Mouse (Mus musculus): ENCODE measurements around the gene Zbed4.
"Not testable (repeated sequence)": the region's sequence is repeated elsewhere in the genome, so short reads cannot be mapped to it uniquely, and the experiment has no call there.

The Zbed4 gene

DNA sequence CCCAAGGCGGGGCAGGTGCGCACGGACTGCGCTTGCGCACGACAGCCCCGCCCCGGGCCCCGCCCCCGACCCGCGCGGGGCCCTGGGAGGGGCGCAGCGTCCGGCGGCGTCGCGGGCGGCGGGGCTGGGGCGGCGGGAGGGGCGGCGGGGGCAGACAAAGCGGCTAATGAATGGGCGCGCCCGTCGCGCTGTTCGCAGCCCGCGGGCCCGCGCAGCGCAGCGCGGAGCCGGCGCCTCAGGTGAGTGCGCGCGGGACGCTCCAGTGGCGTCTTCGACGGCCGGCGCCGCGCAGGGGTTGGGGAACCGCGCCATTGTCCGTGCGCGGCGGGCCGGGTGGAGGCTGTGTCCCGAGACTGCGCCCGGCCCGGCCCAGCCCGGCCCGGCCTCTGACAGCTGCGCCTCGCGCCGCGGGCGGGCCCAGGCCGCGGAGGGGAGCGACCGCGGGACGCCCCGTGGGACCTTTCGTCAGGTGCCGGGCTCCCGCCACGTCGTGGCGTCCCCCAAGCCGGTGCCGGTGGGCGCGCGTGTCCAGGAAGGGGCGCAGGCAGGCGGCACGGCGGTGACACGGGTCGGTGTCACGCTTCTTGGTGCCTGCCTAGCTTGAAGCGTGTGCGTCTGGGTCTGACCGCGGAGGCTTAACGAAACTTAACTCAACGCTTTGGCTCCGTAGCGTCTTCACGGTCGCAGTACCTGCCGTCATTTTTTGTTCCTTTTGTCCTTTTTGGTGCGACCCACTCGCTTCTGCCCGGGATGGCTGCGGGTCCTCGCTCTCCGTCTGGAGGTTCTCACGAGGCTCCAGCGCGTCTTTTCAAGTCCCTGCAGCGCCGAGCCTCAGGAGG is at the start of gene Zbed4:
Zbed4 (plus strand) TSS at position 97 of the 839 bp plus-strand sequence.
- no peak for DNase-seq (ENCODE audit: low read depth)

DNA sequence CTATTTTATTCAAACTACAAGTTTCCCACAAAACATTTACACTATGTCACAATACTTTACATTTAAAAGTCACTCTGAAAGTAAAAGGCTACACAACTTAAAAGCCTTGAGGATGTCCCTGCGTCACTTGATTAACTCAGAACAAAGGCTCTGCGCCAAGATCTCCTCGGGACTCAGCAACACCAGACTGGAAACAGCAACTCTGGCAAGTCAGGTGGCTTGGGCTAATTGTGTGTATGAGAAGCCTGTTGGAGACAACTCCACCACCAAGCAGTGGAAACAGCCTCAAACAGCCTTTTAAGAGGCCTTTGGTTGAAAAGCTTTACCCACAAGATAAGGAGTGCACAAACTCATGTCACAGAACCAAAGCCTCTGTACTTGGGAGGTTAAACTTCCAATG is 49.0 kb upstream of the Zbed4 start:
- DNase-seq (ENCODE audit: low read depth) = no peak

DNA sequence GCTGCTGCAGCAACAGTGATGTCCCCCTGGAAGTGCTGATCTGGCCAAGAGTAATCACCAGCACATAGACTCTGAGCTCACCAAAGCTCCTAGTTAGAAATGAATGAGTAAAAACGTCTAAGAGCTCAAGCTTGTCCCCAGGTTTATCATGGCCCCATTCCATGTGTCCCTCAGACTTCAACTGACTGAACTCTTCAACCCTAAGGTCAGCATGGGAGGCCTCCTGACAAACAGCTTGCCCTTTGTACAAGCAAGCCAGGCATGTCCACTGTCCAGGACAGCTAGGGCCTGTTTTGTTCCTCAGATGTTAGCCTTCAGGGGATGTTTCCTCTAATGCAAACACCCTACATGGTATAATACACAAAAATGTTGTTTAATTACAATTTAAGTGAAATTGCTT is 47.2 kb upstream of the Zbed4 start:
- no peak for DNase-seq (ENCODE audit: low read depth)

DNA sequence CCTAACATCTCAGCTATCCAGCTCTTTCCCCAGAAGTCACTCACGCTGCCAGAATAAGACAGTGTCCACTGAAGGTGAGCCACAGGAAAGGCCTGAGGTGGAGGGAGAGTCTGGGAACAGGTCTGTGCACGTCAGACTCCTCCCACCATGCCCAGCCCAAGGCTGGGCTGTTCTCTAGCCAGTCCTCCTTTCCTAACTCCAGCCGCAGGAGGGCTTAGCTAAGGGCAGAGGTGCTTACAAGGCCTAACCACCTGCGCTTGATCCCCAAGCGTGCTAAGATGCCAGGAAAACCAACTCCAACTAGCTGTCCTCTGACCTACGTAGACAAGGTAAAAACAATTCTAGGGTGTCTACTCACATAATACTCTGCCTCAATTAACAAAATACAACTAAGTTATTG is 45.1 kb upstream of the Zbed4 start:
- DNase-seq (ENCODE audit: low read depth) = no peak

DNA sequence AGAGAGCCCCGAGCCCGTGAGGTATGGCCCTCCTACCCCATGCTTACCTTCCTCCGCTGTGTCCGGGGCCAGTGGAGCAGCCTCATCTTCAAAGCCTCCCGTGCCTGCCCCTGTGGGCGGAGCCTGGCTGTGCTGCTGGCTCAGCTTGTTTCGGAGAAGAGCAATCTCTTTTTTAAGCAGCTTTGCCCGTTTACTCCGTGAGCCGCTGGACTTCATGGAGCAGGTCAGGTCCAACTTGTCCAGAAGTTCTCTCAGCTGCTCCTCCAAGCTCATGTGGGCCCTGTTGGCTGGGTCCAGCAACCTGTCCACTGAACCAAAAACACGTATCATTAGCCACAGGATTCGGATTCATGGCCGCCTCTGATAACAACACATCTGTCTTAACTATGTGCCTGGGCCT is 44.5 kb upstream of the Zbed4 start:
- not testable (repeated sequence) for DNase-seq (ENCODE audit: low read depth)

DNA sequence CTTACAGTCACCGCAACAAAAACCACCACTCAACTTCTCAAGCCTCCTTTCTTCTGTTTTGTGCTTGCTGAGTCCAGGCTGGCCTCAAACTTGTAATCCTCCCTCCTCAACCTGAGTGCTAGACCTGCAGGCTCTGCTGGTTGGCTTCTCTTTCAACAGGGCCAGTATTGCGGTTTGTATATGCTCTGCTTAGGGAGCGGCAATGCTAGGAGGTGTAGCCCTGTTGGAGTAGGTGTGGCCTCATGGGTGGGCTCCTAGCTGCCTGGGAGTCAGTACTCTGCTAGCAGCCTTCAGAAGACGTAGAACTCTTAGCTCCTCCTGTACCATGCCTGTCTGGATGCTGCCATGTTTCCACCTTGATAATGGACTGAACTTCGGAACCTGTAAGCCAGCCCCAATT is 43.3 kb upstream of the Zbed4 start:
- no peak for DNase-seq (ENCODE audit: low read depth)

DNA sequence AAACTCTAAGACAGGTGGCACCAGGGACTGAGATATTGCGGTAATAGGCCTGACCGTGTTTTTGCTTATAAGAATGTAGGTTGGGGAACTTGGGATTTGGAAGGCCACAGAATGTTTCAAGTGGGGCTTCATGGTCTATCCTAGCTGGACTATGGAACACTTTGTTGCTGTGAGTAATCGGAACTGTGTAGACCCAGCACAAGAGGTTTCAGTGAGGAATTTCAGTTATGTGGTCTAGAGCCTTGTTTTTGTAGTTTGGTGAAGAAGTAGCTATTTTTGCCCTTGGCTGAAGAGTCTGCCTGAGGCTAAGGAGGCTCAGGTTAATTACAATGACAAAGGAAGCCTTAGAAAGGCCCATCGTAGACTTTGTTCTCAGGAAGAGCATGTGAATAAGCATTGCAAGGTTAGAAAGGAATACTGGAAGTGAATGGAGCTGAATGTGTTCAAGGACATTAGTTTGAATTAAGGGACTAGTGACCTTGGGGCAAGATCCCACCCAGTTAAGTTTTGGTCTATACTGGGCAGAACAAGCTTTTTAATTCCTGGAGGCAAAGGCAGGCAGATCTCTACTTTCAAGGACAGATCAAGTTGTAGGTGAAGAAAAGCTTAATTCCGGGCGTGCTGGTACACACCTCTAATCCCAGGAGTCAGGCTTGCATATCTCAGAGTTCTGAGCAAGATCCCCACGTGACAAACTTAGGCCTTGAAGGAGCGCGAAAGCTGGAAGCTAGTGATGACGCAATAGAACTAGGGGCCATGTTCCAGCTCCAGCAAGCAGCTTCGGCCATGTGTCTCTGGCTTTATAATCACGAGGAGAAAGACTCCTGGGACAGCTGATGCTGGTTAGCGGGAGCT is 42.6 kb upstream of the Zbed4 start:
- DNase-seq (ENCODE audit: low read depth) = no peak

DNA sequence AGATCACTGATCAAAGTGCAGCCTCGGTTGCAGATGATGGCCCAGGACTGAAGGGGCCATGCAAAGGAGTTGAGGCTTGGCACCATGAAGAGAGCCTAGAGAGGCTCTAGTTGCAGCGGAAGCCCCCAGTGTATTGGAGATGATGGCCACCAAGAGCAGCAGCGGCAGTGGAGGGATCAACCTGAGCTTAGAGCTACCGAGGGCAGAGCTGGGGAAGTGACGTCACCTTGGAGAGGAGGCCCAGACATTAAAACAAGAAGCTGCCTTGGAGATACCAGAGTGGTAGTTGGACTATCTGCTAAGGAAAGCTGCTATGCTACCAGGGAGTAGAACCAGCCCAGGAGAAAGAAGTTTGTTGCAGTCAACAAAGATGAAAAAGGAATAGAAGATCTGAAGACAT is 41.6 kb upstream of the Zbed4 start:
- no peak for DNase-seq (ENCODE audit: low read depth)

DNA sequence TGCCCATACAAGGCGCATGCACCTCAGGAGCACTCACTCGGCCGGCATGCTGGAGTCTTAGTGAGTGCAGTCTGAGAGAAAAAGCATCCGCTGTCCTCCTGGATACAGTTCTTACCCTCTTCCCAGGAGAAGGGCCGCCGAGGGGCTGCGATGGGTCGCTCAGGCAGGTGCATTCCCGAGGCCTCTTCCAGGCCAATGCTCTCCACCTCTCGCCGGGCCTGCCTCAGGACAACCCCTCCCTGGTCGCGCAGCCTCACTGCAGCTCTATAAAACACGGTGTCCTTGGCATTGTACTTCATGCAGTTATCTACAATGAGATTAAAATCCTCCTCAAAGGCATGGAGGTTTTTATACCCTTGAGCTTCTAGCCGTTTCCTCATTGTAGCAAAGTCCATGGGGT is 39.0 kb upstream of the Zbed4 start:
- no peak for DNase-seq (ENCODE audit: low read depth)

DNA sequence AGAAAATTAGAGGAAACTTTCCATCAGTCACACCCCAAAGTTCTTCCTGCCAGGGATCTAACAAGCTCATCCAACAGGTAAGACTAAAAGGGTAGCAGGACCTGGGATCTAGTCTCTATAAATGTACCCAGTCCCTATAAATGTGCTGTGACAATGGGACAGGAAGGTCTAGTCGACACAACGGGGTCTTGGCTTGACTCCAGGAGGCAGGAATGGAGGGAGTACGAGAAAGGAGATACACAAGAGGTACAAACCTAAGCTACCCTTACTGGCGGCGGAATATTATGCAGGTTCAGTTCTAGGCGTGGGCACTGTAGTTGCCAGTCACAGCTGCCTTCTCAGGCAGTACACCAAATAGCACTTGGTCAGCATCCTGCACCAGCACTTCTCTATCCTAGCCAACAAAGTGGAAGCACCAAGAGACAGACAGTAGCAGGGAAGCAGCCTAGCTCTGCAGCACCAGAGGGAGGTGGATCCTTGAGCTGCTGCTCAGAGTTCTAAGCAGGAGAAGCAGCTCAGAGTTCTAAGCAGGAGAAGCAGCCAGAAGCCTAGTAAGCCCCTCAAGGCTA is 37.4 kb upstream of the Zbed4 start:
- no peak for DNase-seq (ENCODE audit: low read depth)

DNA sequence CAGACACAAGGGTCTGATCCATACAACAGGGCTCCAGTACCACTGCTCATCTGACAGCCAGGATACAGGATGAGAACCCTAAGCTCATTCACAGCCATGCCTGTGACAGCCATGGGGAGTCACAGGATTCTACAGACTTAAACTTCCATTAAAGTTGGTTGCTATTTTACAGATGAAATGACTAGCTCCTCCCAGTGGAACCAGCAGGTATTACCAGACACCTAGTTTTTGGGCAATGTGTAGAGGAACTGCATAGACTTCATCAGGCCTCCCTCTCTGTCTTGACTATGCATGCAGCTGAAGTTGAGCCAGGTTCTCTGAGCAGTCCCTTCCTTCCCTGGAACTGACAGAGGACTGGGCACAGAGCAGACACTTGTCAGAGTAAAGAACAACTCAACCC is 35.1 kb upstream of the Zbed4 start:
- DNase-seq (ENCODE audit: low read depth) = no peak

DNA sequence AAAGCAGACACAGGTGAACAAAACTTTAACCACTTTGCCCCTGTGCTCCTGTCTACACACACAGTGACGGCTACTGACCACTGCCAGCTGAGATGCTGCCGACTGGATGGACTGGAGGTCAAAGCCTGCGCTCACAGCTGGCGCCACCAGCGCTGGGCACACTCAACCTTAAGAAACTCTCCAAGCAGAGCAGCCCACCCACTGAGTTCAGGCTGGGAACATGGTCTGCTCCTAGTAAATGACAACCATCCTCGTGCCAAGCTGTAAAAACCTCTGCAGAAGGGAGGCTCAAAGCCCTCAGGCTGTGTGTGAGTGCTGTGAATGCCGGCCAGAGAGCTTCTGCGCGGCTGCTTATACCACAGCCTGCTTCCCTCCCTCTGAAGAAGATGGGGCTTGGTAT is 34.2 kb upstream of the Zbed4 start:
- no peak for DNase-seq (ENCODE audit: low read depth)

DNA sequence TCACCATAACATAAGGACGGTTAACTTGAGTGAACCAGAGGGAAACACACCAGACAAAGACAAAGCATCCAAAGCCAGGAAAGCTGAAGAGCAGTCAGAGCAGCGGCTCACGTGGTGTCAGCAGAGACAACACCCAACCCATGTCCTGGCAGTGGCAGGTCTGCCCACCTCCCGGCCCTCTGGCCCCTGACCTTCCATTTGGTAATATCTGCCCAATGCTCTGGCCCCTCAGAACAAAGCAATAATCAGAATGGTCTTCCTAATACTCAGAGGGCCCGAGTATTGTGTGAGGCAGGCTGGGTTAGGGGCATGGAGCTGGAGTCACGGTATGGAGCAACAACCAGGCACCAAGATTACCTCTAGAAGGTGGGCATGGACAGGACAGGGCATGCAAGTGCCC is 28.3 kb upstream of the Zbed4 start:
- DNase-seq (ENCODE audit: low read depth) = no peak

DNA sequence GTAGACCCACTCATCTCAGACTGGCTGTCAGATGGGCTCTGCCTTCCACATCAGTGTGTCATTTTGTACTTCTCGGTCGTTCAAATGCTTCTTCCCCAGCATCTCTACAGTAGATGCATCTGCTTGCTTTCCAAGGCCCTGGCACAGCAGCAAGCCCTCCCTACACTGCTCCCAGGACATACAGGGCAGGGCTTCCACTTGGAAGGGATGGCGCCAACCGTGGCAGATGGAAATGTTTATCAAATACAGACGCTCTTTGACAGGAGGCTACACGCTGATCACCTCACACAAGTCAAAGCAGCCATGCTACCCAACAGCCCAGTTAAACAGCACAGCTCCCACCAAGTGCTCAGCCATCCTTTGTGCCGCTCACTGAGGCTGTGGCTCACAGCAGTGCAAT is 27.1 kb upstream of the Zbed4 start:
- DNase-seq (ENCODE audit: low read depth) = no peak

DNA sequence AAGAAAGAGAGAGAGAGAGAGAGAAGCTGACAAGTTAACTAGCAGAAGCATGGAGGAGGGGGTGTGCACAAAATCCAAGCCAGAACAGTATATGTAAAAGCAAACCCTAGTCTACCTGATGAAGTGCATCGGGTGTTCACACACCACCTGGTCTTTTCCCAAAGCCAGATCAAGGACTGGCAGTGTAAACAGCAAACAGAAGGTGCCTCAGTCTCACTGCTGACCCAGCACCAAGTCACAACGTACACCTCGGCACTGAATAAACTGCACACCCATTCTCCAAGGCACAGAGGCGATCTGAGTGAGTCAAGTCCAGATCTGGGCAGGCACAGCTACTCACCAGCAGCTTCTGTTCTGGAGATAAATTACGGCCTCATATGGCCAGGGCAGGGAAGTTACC is 26.4 kb upstream of the Zbed4 start:
- no peak for DNase-seq (ENCODE audit: low read depth)

DNA sequence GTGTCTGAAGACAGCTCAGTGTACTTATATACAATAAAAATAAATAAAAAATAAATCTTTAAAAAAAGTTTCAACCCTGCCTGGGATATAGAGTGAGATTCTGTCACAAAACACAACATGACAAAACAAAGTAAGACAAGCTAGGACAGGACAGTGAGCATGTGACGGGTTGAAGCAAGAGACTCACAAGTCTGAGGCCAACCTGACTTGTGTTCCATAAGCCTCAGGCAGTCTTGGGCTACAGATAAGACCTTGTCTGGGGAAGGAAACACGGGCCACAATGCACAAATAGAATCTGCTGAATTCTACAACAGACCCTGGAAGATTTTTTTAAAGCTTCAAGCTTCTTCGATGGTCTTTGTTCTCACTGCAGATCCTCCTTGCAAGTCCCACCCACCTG is 24.3 kb upstream of the Zbed4 start:
- no peak for DNase-seq (ENCODE audit: low read depth)

DNA sequence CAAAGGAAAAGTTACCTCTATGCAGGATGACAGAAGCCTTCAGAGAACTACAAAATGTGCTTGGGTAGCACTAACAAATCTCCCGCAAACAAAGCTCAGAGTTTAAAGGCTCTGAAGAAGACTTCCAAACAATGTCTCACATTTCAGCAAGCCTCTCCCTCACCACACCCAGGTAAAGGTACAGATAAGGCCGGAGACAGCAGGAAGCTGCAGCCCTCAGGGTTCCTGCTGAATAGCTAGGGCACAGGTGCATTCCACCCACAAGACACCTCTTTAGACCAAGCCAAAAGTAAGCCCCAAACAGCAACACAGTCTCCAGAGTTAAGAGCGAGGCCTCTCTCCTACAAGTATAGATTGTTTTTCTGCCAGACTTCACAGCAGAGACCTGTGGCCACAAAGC is 20.7 kb upstream of the Zbed4 start:
- DNase-seq (ENCODE audit: low read depth) = no peak

DNA sequence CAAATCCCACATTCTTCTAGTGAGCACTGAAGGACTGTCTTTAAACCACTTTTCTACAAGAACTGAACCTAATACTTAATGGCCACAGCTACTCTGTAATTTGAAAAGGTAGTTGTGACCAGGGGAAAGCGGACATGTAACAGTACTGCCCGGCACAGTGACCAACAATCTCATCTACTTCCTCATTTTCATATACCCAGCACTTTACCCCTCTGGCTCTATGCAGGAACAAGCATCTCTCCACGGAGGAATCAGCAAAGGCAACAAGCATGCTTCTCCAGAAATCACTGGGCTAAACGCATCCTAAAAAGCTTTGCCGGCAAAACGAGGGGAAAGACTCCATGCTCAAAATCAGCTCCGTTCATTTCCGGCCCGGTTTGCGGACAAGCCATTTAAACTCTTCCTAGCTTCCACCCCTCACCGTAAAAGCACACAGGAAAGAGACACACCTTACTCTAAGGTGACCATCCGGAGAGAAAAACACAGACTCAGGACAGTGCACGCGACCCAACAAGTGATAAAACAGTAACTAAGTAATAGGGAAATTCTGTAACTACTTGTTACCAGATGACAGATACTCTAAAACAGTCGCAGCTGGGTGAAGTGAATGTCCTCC is 18.9 kb upstream of the Zbed4 start:
- no peak for DNase-seq (ENCODE audit: low read depth)

DNA sequence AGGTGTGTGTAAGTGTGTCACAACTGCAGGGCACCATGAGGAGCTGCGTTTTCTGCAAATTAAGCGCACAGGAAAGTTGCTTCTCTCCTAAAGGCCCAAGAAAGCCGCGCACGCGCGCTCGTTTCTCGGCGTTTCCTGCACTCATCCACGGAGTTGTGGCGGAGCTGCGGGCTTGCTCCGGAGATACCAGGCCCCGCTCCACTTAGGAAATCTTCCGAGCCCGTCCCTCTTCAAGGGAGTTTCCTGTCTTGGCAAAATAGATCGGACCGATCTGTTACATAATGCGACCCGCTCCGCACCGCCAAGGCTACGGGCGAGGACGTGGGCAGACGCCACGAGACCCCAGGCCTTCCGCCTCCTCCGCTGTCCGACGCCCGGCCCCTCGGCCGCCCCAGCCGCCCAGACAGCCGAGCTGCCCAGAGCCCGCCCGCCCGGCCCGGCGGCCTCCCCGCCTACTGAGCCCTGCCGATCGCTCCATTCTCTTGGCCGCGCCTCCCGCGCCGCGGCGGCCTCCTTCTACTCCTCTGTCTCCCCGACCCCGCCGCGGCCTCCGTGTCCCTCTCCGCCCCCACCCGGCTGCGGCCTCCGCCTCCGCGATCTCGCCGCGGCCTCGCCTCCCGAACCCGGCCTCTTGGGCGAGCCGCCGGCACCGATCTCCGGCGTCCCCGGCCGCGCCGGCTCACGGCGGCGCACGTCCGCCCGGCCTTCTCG is 18.3 kb upstream of the Zbed4 start:
- no peak for DNase-seq (ENCODE audit: low read depth)

DNA sequence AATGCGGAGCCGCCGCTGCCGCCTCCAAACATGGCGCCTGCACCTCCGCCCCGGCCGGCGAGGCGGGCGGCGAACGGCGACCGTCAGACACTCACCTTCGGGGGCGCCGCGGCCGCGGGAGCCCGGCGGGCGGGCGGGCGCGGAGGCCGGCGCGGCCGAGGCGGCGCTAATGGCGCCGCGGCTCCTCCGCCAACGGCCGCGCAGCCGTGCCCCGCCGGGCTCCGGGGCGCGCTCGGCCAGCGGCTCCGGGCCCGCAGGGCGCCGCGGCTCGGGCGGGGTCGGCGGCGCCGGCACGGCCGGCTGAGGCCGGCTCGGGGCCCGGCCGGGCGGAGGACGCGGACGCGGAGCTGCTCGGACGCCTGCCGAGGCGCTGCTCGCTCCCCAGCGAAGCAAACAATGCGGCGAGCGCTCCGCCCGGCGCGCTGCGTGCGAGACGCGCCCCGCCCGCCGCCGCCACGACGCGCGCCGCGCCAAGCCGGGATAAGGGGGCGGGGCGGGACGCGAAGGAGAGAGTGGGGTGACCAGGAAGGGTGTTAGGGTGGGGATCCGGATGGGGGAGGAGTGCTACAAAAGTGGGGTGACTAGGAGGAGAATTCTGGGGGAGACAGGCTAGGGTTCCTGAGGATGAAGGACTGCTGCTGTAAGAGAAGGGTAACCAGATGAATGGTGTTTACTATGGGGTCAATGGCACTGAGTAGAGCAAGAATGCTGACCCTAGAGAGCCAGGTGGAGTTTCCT is 17.5 kb upstream of the Zbed4 start, which contains the start of gene Brd1:
Brd1 (minus strand) TSS at position 400 of the 738 bp plus-strand sequence.
- DNase-seq (ENCODE audit: low read depth) = no peak

DNA sequence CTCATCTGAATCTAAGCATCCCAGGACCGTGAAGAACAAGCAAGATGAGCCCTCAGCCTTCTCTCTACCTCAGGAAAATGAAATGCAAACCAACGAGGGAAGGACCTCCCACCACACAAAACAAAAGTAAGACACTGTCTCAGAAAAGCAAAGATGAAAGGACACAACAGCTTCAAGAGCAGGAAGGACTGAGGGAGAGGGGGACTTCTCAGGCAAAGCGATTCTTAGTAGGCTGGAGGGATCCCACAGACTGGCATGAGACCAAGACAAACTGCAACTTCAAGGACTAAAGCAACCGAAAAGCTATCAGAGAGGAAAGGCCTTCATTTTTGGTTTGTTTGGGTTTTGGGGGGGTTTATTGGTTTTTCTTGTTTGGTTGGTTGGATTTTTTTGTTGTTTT is 15.3 kb upstream of the Zbed4 start:
- no peak for DNase-seq (ENCODE audit: low read depth)

Data from c-Kit-positive CD71-positive TER-119-negative erythroid progenitor cells, embryonic 14.5 days (primary cell).